ENCODE assay signal across 16 mouse cellular contexts in the genomic region with DNA sequence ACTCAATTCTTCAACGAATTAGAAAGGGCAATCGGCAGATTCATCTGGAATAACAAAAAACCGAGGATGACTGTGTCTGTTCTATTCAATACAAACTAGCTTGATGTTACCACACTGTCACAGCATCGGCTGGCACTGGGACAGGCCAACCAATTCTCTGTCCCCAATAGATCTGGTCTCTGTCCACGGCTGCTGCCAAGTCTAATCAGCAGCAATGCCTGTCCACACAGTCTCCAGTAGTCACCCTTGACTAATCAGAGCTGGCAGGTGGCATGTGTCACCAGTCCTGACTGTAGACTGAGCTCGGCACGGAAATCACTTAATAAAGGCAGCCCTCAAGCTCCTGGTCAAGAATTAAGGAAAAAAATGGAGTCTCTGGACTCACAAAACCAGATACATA.
A peak's percentile ranks its signal among the peaks of the same experiment; 100 is the strongest.
DNase-seq lines count a peak whose midpoint lies in the region; ATAC-seq lines count a peak whose summit lies in the region.
"Had no signal": no experiment of that assay in that cellular context is flagged by ENCODE, and none has a peak within 500 bp of the region (broad histone marks: within the 10 kb centered on the region; RNA-seq: fewer than 3 reads in every experiment).

No protein-coding gene starts in this region.

- H3K27ac ChIP-seq in hindbrain, embryonic 15.5 days (replicated peaks), result no peak overlapping the region
- H3K27ac ChIP-seq in hindbrain, embryonic 12.5 days, result no peak overlapping the region
- H3K27ac ChIP-seq: liver, embryonic 13.5 days had no signal

- no peak overlapping the region for H3K9ac ChIP-seq in hindbrain, embryonic 15.5 days
- no peak overlapping the region for H3K9ac ChIP-seq in hindbrain, embryonic 12.5 days
- H3K9ac ChIP-seq: liver, embryonic 13.5 days had no signal

- ATAC-seq in hindbrain, embryonic 15.5 days (ENCODE audit: low FRiP score, low read depth), result peak; percentile 59; the same call in 1 of the 2 replicates
- ATAC-seq in hindbrain, embryonic 12.5 days (ENCODE audit: low FRiP score), result no peak
- ATAC-seq: lung, postnatal 0 days had no signal

- peak; percentile 3 for DNase-seq in adrenal gland, adult 8-10 months
- no peak for DNase-seq in adrenal gland, postnatal 25 days
- peak; percentile 59 for DNase-seq in retina, postnatal 1 day
- no peak for DNase-seq in retina, embryonic 14.5 days (ENCODE audit: low spot score)
- no peak for DNase-seq in frontal cortex, postnatal 25 days (ENCODE audit: low spot score in 2 of 2)
- no peak for DNase-seq in gastrocnemius, adult 18-20 months (ENCODE audit: low spot score)
- DNase-seq: gastrocnemius, postnatal 25 days; kidney, adult 9 months; liver, embryonic 13.5 days; spleen, adult 18-20 months; thymus, postnatal 4 days had no signal

- H3K4me2 ChIP-seq in hindbrain, embryonic 15.5 days, result no peak overlapping the region
- no peak overlapping the region for H3K4me2 ChIP-seq in hindbrain, embryonic 12.5 days (replicated peaks)
- H3K4me2 ChIP-seq: liver, embryonic 13.5 days had no signal

- H3K4me3 ChIP-seq in hindbrain, embryonic 15.5 days, result no peak overlapping the region
- H3K4me3 ChIP-seq in hindbrain, embryonic 12.5 days, result no peak overlapping the region
- H3K4me3 ChIP-seq: erythroblast, embryonic 14.5 days; liver, embryonic 13.5 days; megakaryocyte, embryonic 14.5 days had no signal

- no peaks in the 10 kb centered on the region for H3K36me3 ChIP-seq in hindbrain, embryonic 15.5 days
- H3K36me3 ChIP-seq in hindbrain, embryonic 12.5 days, result no peaks in the 10 kb centered on the region
- H3K36me3 ChIP-seq: liver, embryonic 13.5 days had no signal

- no peaks in the 10 kb centered on the region for H3K4me1 ChIP-seq in hindbrain, embryonic 15.5 days (replicated peaks)
- H3K4me1 ChIP-seq in hindbrain, embryonic 12.5 days, result no peaks in the 10 kb centered on the region
- H3K4me1 ChIP-seq: liver, embryonic 13.5 days had no signal

- no peaks in the 10 kb centered on the region for H3K27me3 ChIP-seq in hindbrain, embryonic 15.5 days
- H3K27me3 ChIP-seq in hindbrain, embryonic 12.5 days, result no peaks in the 10 kb centered on the region
- H3K27me3 ChIP-seq: liver, embryonic 13.5 days; megakaryocyte, embryonic 14.5 days had no signal

- WGBS in hindbrain, embryonic 15.5 days, result 77% methylated on average over 7 of the region's 7 CpGs
- 85% methylated on average over 7 of the region's 7 CpGs for WGBS in hindbrain, embryonic 12.5 days

- H3K9me3 ChIP-seq in hindbrain, embryonic 15.5 days, result no peaks in the 10 kb centered on the region
- H3K9me3 ChIP-seq in hindbrain, embryonic 12.5 days (replicated peaks), result no peaks in the 10 kb centered on the region
- H3K9me3 ChIP-seq: liver, embryonic 13.5 days had no signal

Comparison
In these comparisons a context has a peak if more than half of its experiments do, and no peak if none do; other contexts are left out.
1. DNase-seq: peak in adrenal gland, adult 8-10 months (single experiment) and retina, postnatal 1 day (single experiment); none in adrenal gland, postnatal 25 days (single experiment), retina, embryonic 14.5 days (single experiment), frontal cortex, postnatal 25 days (0 of 2) and gastrocnemius, adult 18-20 months (single experiment).